In the genomic region with DNA sequence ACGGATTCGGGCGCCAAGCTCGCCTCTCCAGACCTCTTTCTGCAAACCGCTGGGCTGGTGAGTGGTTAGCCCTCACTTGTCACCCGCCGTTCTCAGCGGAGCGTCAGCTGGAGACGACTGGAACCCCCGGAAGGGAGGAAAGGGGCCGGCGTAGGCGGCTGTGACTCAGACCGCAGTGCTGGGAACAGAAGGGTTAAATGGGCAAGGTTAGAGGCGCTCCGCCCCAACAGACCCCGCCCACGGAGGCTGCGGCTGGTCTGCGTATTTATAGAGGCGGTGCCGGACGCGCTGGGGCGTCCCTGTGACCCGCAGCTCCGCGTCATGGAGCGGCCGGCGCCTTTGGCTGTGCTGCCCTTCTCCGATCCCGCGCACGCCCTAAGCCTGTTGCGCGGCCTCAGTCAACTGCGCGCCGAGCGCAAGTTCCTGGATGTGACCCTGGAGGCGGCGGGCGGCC, we compare ENCODE assay signal across 1 mouse cellular context.
A peak's percentile ranks its signal among the peaks of the same experiment; 100 is the strongest.
TF ChIP-seq lines count a peak whose summit lies in the region.

A gene (plus strand): TSS at position 182 of the 454 bp plus-strand sequence.

TF ChIP-seq in CH12.LX, 34 proteins besides CTCF, POLR2A, EP300 and RAD21 (continued from another document):
- TF ChIP-seq TBP (conservative IDR thresholded peaks at IDR 0.05; ENCODE audit: low read depth, low read length) = peak; percentile 91
- peak; percentile 75; the same call in 1 of the 2 replicates for TF ChIP-seq POLR2AphosphoS2 (IDR thresholded peaks at IDR 0.05; ENCODE audit: low read depth, low read length)
- TF ChIP-seq TCF12 (IDR thresholded peaks at IDR 0.05; ENCODE audit: low read depth, low read length) = peak; percentile 84
- TF ChIP-seq HCFC1 (IDR thresholded peaks at IDR 0.05; ENCODE audit: low read depth, low read length) = peak; percentile 60; the same call in 1 of the 2 replicates
- TF ChIP-seq JUN (IDR thresholded peaks at IDR 0.05; ENCODE audit: insufficient read depth, low read depth, low read length) = no peak
- TF ChIP-seq MAX (IDR thresholded peaks at IDR 0.05; ENCODE audit: low read length) = 0 out of 2 replicates have a peak, but pooled peaks have one; percentile 19
- peak; percentile 97 for TF ChIP-seq ZMIZ1 (IDR thresholded peaks at IDR 0.05; ENCODE audit: low read depth, low read length)
